Mouse (Mus musculus) embryonic facial prominence, embryonic 13.5 days (tissue): ENCODE measurements around the gene Rpusd3. TPM values are rescaled to one million over a fixed set of nuclear protein-coding genes. Genes with fewer than 3 reads are reported as not detected.

ENCODE experiments used
- ATAC-seq: fragments of 200-750 bp; cut with Nextera tagmentation; 2 replicates; pipeline ENCODE4 v1.8.0; 2017; ENCODE audit warnings: low read depth; ENCODE audit not compliant: insufficient number of reproducible peaks, insufficient read depth, low FRiP score, low TSS enrichment
- H3K27ac ChIP-seq: fragments of 300-500 bp; sonication (generic); 2 replicates; pipeline ENCODE4 v1.5.1; 2015; ENCODE audit warnings: moderate library complexity, mild to moderate bottlenecking, inconsistent platforms
- H3K27me3 ChIP-seq: fragments of 300-500 bp; sonication (generic); 2 replicates; pipeline ENCODE4 v1.6.1; 2015; ENCODE audit warnings: mild to moderate bottlenecking, inconsistent platforms
- H3K36me3 ChIP-seq: fragments of 300-500 bp; sonication (generic); 2 replicates; pipeline ENCODE4 v1.6.1; 2015; ENCODE audit warnings: mild to moderate bottlenecking, inconsistent platforms
- H3K4me1 ChIP-seq: fragments of 300-500 bp; sonication (generic); 2 replicates; pipeline ENCODE4 v1.6.1; 2015; ENCODE audit warnings: inconsistent platforms
- H3K4me2 ChIP-seq: fragments of 300-500 bp; sonication (generic); 2 replicates; pipeline ENCODE4 v1.6.1; 2015; ENCODE audit warnings: moderate library complexity, mild to moderate bottlenecking, inconsistent platforms
- H3K4me3 ChIP-seq: fragments of 300-500 bp; sonication (generic); 2 replicates; pipeline ENCODE4 v1.5.1; 2015; ENCODE audit warnings: mild to moderate bottlenecking, inconsistent platforms
- H3K9ac ChIP-seq: fragments of 300-500 bp; sonication (generic); 2 replicates; pipeline ENCODE4 v1.6.1; 2015; ENCODE audit warnings: mild to moderate bottlenecking, inconsistent platforms
- H3K9me3 ChIP-seq: fragments of 300-500 bp; sonication (generic); 2 replicates; pipeline ENCODE4 v1.6.1; 2016; ENCODE audit warnings: inconsistent platforms
- WGBS: fragments of 180-500 bp; shearing (Covaris S2); methylation state at CpG from one replicate; pipeline ENCODE4 v1.1.7; 2015; ENCODE audit warnings: mixed read lengths; 5-methylcytosine and 5-hydroxymethylcytosine counted together
- polyA plus RNA-seq: library from polyadenylated mRNA; unstranded; fragments of >200 nt; fragmentation: Nextera tagmentation; extraction: Ambion mirVana; gene quantifications from 2 replicates; pipeline ENCODE4 v1.2.1, GENCODE M21; 2015

Gene Rpusd3
- polyA plus RNA-seq, 1 experiment from 2014 or later, result 32.1 TPM

- Histone ChIP-seq H3K4me3 (no peak overlapping the region), H3K36me3 (peaks cover 85% of the 10 kb centered on the region), H3K27me3 (no peaks in the 10 kb centered on the region), H3K27ac (no peak overlapping the region), H3K4me2 (no peak overlapping the region), H3K4me1 (peaks cover under 1% of the 10 kb centered on the region), H3K9me3 (no peaks in the 10 kb centered on the region), H3K9ac (no peak overlapping the region)
- no peak for ATAC-seq
- WGBS, result 91% methylated on average over 8 of the region's 8 CpGs
Observed at GRCm38 (mm10) chr6:113384351-113384927, 34.7 kb downstream of the Rpusd3 start.

- no peak for ATAC-seq
- WGBS, result 94% methylated on average over 11 of the region's 11 CpGs
Observed at GRCm38 (mm10) chr6:113380480-113380879, 38.7 kb downstream of the Rpusd3 start.

GRCm38 (mm10) chr6:113379246-113379645, 39.9 kb downstream of the Rpusd3 start:
- ATAC-seq, result no peak
- H3K9ac ChIP-seq, result peak overlapping the region; percentile 94; the same call in 1 of the 2 replicates
- H3K27me3 ChIP-seq, result no peaks in the 10 kb centered on the region
- 85% methylated on average over 6 of the region's 6 CpGs for WGBS
- H3K9me3 ChIP-seq, result no peaks in the 10 kb centered on the region
- peaks cover 19% of the 10 kb centered on the region for H3K4me1 ChIP-seq
- H3K27ac ChIP-seq, result no peak overlapping the region
- H3K4me3 ChIP-seq, result peak overlapping the region; percentile 100
- peaks cover 58% of the 10 kb centered on the region for H3K36me3 ChIP-seq
- peak overlapping the region; percentile 82 for H3K4me2 ChIP-seq

More at GRCm38 (mm10) chr6:113380480-113380879, 38.7 kb downstream of the Rpusd3 start:
- Histone ChIP-seq H3K4me1 (peaks cover 19% of the 10 kb centered on the region), H3K9me3 (no peaks in the 10 kb centered on the region), H3K27ac (no peak overlapping the region), H3K9ac (no peak overlapping the region), H3K4me3 (no peak overlapping the region), H3K36me3 (peaks cover 58% of the 10 kb centered on the region), H3K27me3 (no peaks in the 10 kb centered on the region), H3K4me2 (no peak overlapping the region)

GRCm38 (mm10) chr6:113377496-113378385, 41.4 kb downstream of the Rpusd3 start, which contains the start of the genes Tada3 and Arpc4:
Tada3 (minus strand) TSS chr6:113377883.
Arpc4 (plus strand) TSS chr6:113378115.
- peak; percentile 94 for ATAC-seq
- Histone ChIP-seq H3K4me1 (peaks cover 19% of the 10 kb centered on the region), H3K4me2 (peak within 1 kb of the TSS; percentile 82), H3K27ac (peak within 1 kb of the TSS; percentile 94), H3K4me3 (peak within 1 kb of the TSS; percentile 100), H3K9me3 (no peaks in the 10 kb centered on the region), H3K27me3 (no peaks in the 10 kb centered on the region), H3K9ac (peak within 1 kb of the TSS; percentile 94), H3K36me3 (peaks cover 57% of the 10 kb centered on the region)
- WGBS, result under 1% methylated on average over 61 of the region's 61 CpGs

GRCm38 (mm10) chr6:113377172-113377495, 42.0 kb downstream of the Rpusd3 start:
- Histone ChIP-seq H3K4me1 (peaks cover 19% of the 10 kb centered on the region), H3K9me3 (no peaks in the 10 kb centered on the region), H3K9ac (peak overlapping the region; percentile 94), H3K4me3 (peak overlapping the region; percentile 100), H3K36me3 (peaks cover 58% of the 10 kb centered on the region), H3K27ac (peak overlapping the region; percentile 94), H3K4me2 (peak overlapping the region; percentile 82), H3K27me3 (no peaks in the 10 kb centered on the region)
- WGBS, result 8% methylated on average over 7 of the region's 7 CpGs
- ATAC-seq, result no peak

- no peak for ATAC-seq
- Histone ChIP-seq H3K9me3 (no peaks in the 10 kb centered on the region), H3K4me2 (no peak overlapping the region), H3K4me1 (peaks cover 9% of the 10 kb centered on the region; the same call in 1 of the 2 replicates), H3K4me3 (no peak overlapping the region), H3K36me3 (peaks cover 72% of the 10 kb centered on the region), H3K27me3 (no peaks in the 10 kb centered on the region), H3K9ac (no peak overlapping the region), H3K27ac (no peak overlapping the region)
- 90% methylated on average over 4 of the region's 4 CpGs for WGBS
Observed at GRCm38 (mm10) chr6:113373491-113373890, 45.6 kb downstream of the Rpusd3 start.

GRCm38 (mm10) chr6:113370194-113370929, 48.8 kb downstream of the Rpusd3 start:
- no peak for ATAC-seq
- no peak overlapping the region for H3K27ac ChIP-seq
- H3K36me3 ChIP-seq, result peaks cover 81% of the 10 kb centered on the region
- no peaks in the 10 kb centered on the region for H3K9me3 ChIP-seq
- no peaks in the 10 kb centered on the region for H3K27me3 ChIP-seq
- H3K4me1 ChIP-seq, result no peaks in the 10 kb centered on the region
- no peak overlapping the region for H3K4me3 ChIP-seq
- WGBS, result 92% methylated on average over 20 of the region's 20 CpGs
- H3K9ac ChIP-seq, result no peak overlapping the region
- H3K4me2 ChIP-seq, result no peak overlapping the region

- no peak overlapping the region for H3K4me2 ChIP-seq
- no peak for ATAC-seq
- no peak overlapping the region for H3K9ac ChIP-seq
- H3K36me3 ChIP-seq, result peaks cover 64% of the 10 kb centered on the region
- H3K27ac ChIP-seq, result no peak overlapping the region
- WGBS, result 73% methylated on average over 5 of the region's 5 CpGs
- no peaks in the 10 kb centered on the region for H3K4me1 ChIP-seq
- no peak overlapping the region for H3K4me3 ChIP-seq
- H3K27me3 ChIP-seq, result no peaks in the 10 kb centered on the region
- H3K9me3 ChIP-seq, result no peaks in the 10 kb centered on the region
Observed at GRCm38 (mm10) chr6:113368577-113368976, 50.6 kb downstream of the Rpusd3 start.

- peak overlapping the region; percentile 23; the same call in 1 of the 2 replicates for H3K27ac ChIP-seq
- H3K4me1 ChIP-seq, result no peaks in the 10 kb centered on the region
- H3K9me3 ChIP-seq, result no peaks in the 10 kb centered on the region
- 67% methylated on average over 7 of the region's 7 CpGs for WGBS
- peaks cover 60% of the 10 kb centered on the region for H3K36me3 ChIP-seq
- ATAC-seq, result no peak
- H3K4me2 ChIP-seq, result no peak overlapping the region
- H3K4me3 ChIP-seq, result no peak overlapping the region
- no peak overlapping the region for H3K9ac ChIP-seq
- H3K27me3 ChIP-seq, result no peaks in the 10 kb centered on the region
Observed at GRCm38 (mm10) chr6:113368124-113368523, 51.0 kb downstream of the Rpusd3 start.

GRCm38 (mm10) chr6:113367574-113367973, 51.6 kb downstream of the Rpusd3 start:
- no peaks in the 10 kb centered on the region for H3K9me3 ChIP-seq
- no peak overlapping the region for H3K4me2 ChIP-seq
- no peak overlapping the region for H3K4me3 ChIP-seq
- peaks cover 55% of the 10 kb centered on the region for H3K36me3 ChIP-seq
- H3K27ac ChIP-seq, result no peak overlapping the region
- 92% methylated on average over 1 of the region's 1 CpGs for WGBS
- H3K4me1 ChIP-seq, result no peaks in the 10 kb centered on the region
- no peaks in the 10 kb centered on the region for H3K27me3 ChIP-seq
- H3K9ac ChIP-seq, result no peak overlapping the region
- ATAC-seq, result no peak

GRCm38 (mm10) chr6:113366639-113367038, 52.5 kb downstream of the Rpusd3 start:
- Histone ChIP-seq H3K9me3 (no peaks in the 10 kb centered on the region), H3K4me1 (no peaks in the 10 kb centered on the region), H3K9ac (no peak overlapping the region), H3K27me3 (no peaks in the 10 kb centered on the region), H3K4me3 (no peak overlapping the region), H3K36me3 (peaks cover 46% of the 10 kb centered on the region), H3K27ac (no peak overlapping the region), H3K4me2 (no peak overlapping the region)
- ATAC-seq, result no peak
- 84% methylated on average over 6 of the region's 6 CpGs for WGBS
